Mouse (Mus musculus) brain, embryonic 14.5 days (tissue): ENCODE results near the gene Igfbpl1.

Source experiments
- CTCF ChIP-seq: fragments of 200-500 bp; IDR thresholded peaks from 2 replicates; pipeline ENCODE4 v1.5.1; 2012; ENCODE audit warnings: inconsistent platforms, mild to moderate bottlenecking, moderate library complexity, borderline replicate concordance; ENCODE audit not compliant: insufficient read depth, insufficient read length; ENCODE audit errors: extremely low read depth
- POLR2A ChIP-seq: fragments of 200-500 bp; IDR thresholded peaks from 2 replicates; pipeline ENCODE4 v1.6.1; 2012; ENCODE audit warnings: mild to moderate bottlenecking, inconsistent platforms, borderline replicate concordance; ENCODE audit not compliant: poor library complexity, insufficient read depth, insufficient read length, severe bottlenecking; ENCODE audit errors: extremely low read depth

DNA sequence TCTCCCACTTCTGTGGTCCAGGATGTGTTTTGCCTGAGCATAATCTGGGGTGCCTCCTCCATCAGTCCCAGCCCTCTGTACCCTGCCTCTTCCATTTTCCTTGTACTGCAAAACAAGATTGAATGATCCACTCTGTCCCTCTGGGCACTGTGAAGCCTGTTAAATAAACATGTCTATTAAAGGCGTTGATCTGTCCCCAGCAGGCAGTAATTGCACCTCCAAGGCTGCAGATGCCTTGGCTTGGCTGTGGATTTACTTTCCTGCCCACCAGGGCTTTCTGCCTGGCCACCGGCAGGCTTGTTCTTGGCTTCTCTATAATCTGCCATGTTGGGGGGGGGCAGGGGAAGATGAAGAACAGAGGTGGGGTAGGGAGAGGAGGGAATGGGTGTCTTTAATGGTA, 40.8 kb downstream of the Igfbpl1 start:
- no peak for TF ChIP-seq CTCF
- TF ChIP-seq POLR2A: no peak
